In genomic region chr2:119288270-119288882, GRCm38 (mm10) we compare ENCODE assay signal across 8 mouse cellular contexts. TPM values are rescaled to one million over a fixed set of nuclear protein-coding genes. Genes with fewer than 3 reads are reported as not detected.
DNase-seq lines count a peak whose midpoint lies in the region; ATAC-seq lines count a peak whose summit lies in the region.

TSS of gene Vps18 (plus strand) at chr2:119288740.

- peak within 1 kb of the TSS; percentile 92 for H3K4me2 ChIP-seq in heart, embryonic 14.5 days (ENCODE audit: low read length)
- H3K4me2 ChIP-seq in liver, embryonic 13.5 days = peak within 1 kb of the TSS; percentile 93
- peak within 1 kb of the TSS; percentile 80 for H3K4me2 ChIP-seq in stomach, embryonic 16.5 days (ENCODE audit: low read depth, low read length)

- peak; percentile 95 for DNase-seq in c-Kit-negative CD71-positive TER-119-positive erythroid progenitor cells, embryonic 14.5 days (ENCODE audit: low read depth, low spot score)
- peak; percentile 89 for DNase-seq in fibroblast of lung, adult 2 months (ENCODE audit: low read depth)
- peak; percentile 98 for DNase-seq in kidney, postnatal 14 days
- DNase-seq in liver, embryonic 13.5 days = peak; percentile 95
- peak; percentile 99 for DNase-seq in neural tube, embryonic 10.5 days (ENCODE audit: extremely low spot score, low spot score)

- ATAC-seq in CD4-positive, CD25-positive, alpha-beta regulatory T cell, adult 4 months = peak; percentile 98
- ATAC-seq in heart, embryonic 14.5 days (ENCODE audit: insufficient number of reproducible peaks, insufficient read depth, low FRiP score, low read depth) = peak; percentile 85
- peak; percentile 93 for ATAC-seq in liver, embryonic 13.5 days (ENCODE audit: low read depth)
- peak; percentile 96 for ATAC-seq in stomach, embryonic 16.5 days (ENCODE audit: insufficient read depth, low FRiP score)

- under 1% methylated on average over 31 of the region's 31 CpGs for WGBS in heart, embryonic 14.5 days
- under 1% methylated on average over 31 of the region's 31 CpGs for WGBS in liver, embryonic 13.5 days (ENCODE audit: insufficient replicate concordance)
- under 1% methylated on average over 31 of the region's 31 CpGs for WGBS in stomach, embryonic 16.5 days

- peak within 1 kb of the TSS in 1 of 2 experiments; percentile 50; a peak in 1 of 4 replicates for H3K27ac ChIP-seq in heart, embryonic 14.5 days (replicated peaks in 1 of 2; ENCODE audit: control insufficient read depth in 1 of 2, insufficient read depth in 1 of 2, low read depth in 2 of 2, low read length in 2 of 2)
- peak within 1 kb of the TSS; percentile 64 for H3K27ac ChIP-seq in liver, embryonic 13.5 days
- H3K27ac ChIP-seq in stomach, embryonic 16.5 days (ENCODE audit: low read length) = peak within 1 kb of the TSS; percentile 77

- peaks cover 0 to 11% of the 10 kb centered on the region in 2 experiments; a peak in 2 of 4 replicates for H3K4me1 ChIP-seq in heart, embryonic 14.5 days (ENCODE audit: control insufficient read depth in 2 of 2, insufficient read depth in 2 of 2, low read length in 2 of 2)
- peaks cover 25% of the 10 kb centered on the region for H3K4me1 ChIP-seq in liver, embryonic 13.5 days (replicated peaks)
- peaks cover 13% of the 10 kb centered on the region for H3K4me1 ChIP-seq in stomach, embryonic 16.5 days (ENCODE audit: control insufficient read depth, insufficient read depth, low read length)

- H3K9me3 ChIP-seq in heart, embryonic 14.5 days (ENCODE audit: control insufficient read depth, low read length) = no peaks in the 10 kb centered on the region
- no peaks in the 10 kb centered on the region for H3K9me3 ChIP-seq in liver, embryonic 13.5 days (replicated peaks)
- H3K9me3 ChIP-seq in stomach, embryonic 16.5 days (replicated peaks; ENCODE audit: control insufficient read depth, low read length) = no peaks in the 10 kb centered on the region

- peak within 1 kb of the TSS; percentile 56 to 67 for H3K4me3 ChIP-seq in heart, embryonic 14.5 days (ENCODE audit: control insufficient read depth in 1 of 2, insufficient read depth in 1 of 2, low read depth in 1 of 2, low read length in 2 of 2)
- H3K4me3 ChIP-seq in liver, embryonic 13.5 days (replicated peaks) = peak within 1 kb of the TSS; percentile 75
- H3K4me3 ChIP-seq in stomach, embryonic 16.5 days (replicated peaks; ENCODE audit: low read length) = peak within 1 kb of the TSS; percentile 68

- H3K27me3 ChIP-seq in heart, embryonic 14.5 days (ENCODE audit: control insufficient read depth, insufficient read depth, low read length) = no peaks in the 10 kb centered on the region
- H3K27me3 ChIP-seq in liver, embryonic 13.5 days = no peaks in the 10 kb centered on the region
- H3K27me3 ChIP-seq in stomach, embryonic 16.5 days (ENCODE audit: control insufficient read depth, insufficient read depth, low read length) = no peaks in the 10 kb centered on the region

- peak within 1 kb of the TSS; percentile 86 for H3K9ac ChIP-seq in heart, embryonic 14.5 days (ENCODE audit: low read length)
- H3K9ac ChIP-seq in liver, embryonic 13.5 days = peak within 1 kb of the TSS; percentile 84
- H3K9ac ChIP-seq in stomach, embryonic 16.5 days (ENCODE audit: low read length) = peak within 1 kb of the TSS; percentile 88

- peaks cover 34% of the 10 kb centered on the region for H3K36me3 ChIP-seq in heart, embryonic 14.5 days (ENCODE audit: control insufficient read depth, insufficient read depth, low read length)
- H3K36me3 ChIP-seq in liver, embryonic 13.5 days = peaks cover 29% of the 10 kb centered on the region
- peaks cover 12% of the 10 kb centered on the region; the same call in 1 of the 2 replicates for H3K36me3 ChIP-seq in stomach, embryonic 16.5 days (ENCODE audit: control insufficient read depth, insufficient read depth, low read length)

RNA-seq across cellular contexts. Expression of gene Vps18, which starts in this region (rescaled TPM):
- polyA plus RNA-seq in CD4-positive, CD25-positive, alpha-beta regulatory T cell, adult 4 months (2017; shearing (Covaris generic)) = 10 to 100 TPM in 1 of 2 experiments, 1 to 10 TPM in 1; 4.7 to 13.0 TPM
- polyA plus RNA-seq in heart, embryonic 14.5 days (2014; fragmentation: Nextera tagmentation; extraction: Ambion mirVana) = 7.8 and 8.7 TPM in 2 replicates
- 6.5 and 6.6 TPM in 2 replicates for polyA plus RNA-seq in liver, embryonic 13.5 days (2015; fragmentation: Nextera tagmentation; extraction: Ambion mirVana)
- polyA plus RNA-seq in stomach, embryonic 16.5 days (2015; fragmentation: Nextera tagmentation; extraction: Ambion mirVana) = 17.5 and 19.8 TPM in 2 replicates
